Mouse (Mus musculus) liver, embryonic 15.5 days (tissue): ENCODE measurements around the gene Taf1b. TPM values are rescaled to one million over a fixed set of nuclear protein-coding genes. Genes with fewer than 3 reads are reported as not detected.

Experiments
- ATAC-seq: fragments of 200-750 bp; cut with Nextera tagmentation; 2 replicates; pipeline ENCODE4 v1.8.0; 2017; ENCODE audit warnings: moderate number of reproducible peaks, mild to moderate bottlenecking, moderate library complexity; ENCODE audit not compliant: insufficient read depth
- H3K27ac ChIP-seq: fragments of 300-500 bp; sonication (generic); replicated peaks from 2 replicates; pipeline ENCODE4 v1.5.1; 2015; ENCODE audit warnings: mild to moderate bottlenecking, inconsistent platforms
- H3K27me3 ChIP-seq: fragments of 300-500 bp; sonication (generic); 2 replicates; pipeline ENCODE4 v1.6.1; 2015; ENCODE audit warnings: mild to moderate bottlenecking, inconsistent platforms
- H3K36me3 ChIP-seq: fragments of 300-500 bp; sonication (generic); replicated peaks from 2 replicates; pipeline ENCODE4 v1.6.1; 2015; ENCODE audit warnings: moderate library complexity, mild to moderate bottlenecking, inconsistent platforms
- H3K4me1 ChIP-seq: fragments of 300-500 bp; sonication (generic); replicated peaks from 2 replicates; pipeline ENCODE4 v1.6.1; 2015; ENCODE audit warnings: inconsistent platforms
- H3K4me2 ChIP-seq: fragments of 300-500 bp; sonication (generic); 2 replicates; pipeline ENCODE4 v1.6.1; 2015; ENCODE audit warnings: moderate library complexity, mild to moderate bottlenecking, inconsistent platforms
- H3K4me3 ChIP-seq: fragments of 300-500 bp; sonication (generic); replicated peaks from 2 replicates; pipeline ENCODE4 v1.5.1; 2015; ENCODE audit warnings: mild to moderate bottlenecking, inconsistent platforms
- H3K9ac ChIP-seq: fragments of 300-500 bp; sonication (generic); 2 replicates; pipeline ENCODE4 v1.6.1; 2015; ENCODE audit warnings: moderate library complexity, mild to moderate bottlenecking, inconsistent platforms
- H3K9me3 ChIP-seq: fragments of 300-500 bp; sonication (generic); replicated peaks from 2 replicates; pipeline ENCODE4 v1.6.1; 2016; ENCODE audit warnings: inconsistent platforms
- WGBS: fragments of 180-500 bp; shearing (Covaris S2); methylation state at CpG from one replicate; pipeline ENCODE4 v1.1.7; 2015; ENCODE audit warnings: mixed read lengths; ENCODE audit not compliant: insufficient replicate concordance; 5-methylcytosine and 5-hydroxymethylcytosine counted together
- polyA plus RNA-seq: library from polyadenylated mRNA; unstranded; fragments of >200 nt; fragmentation: Nextera tagmentation; extraction: Ambion mirVana; gene quantifications from 2 replicates; pipeline ENCODE4 v1.2.1, GENCODE M21; 2015

The Taf1b gene
- polyA plus RNA-seq, 1 experiment from 2014 or later: 9.1 TPM

DNA sequence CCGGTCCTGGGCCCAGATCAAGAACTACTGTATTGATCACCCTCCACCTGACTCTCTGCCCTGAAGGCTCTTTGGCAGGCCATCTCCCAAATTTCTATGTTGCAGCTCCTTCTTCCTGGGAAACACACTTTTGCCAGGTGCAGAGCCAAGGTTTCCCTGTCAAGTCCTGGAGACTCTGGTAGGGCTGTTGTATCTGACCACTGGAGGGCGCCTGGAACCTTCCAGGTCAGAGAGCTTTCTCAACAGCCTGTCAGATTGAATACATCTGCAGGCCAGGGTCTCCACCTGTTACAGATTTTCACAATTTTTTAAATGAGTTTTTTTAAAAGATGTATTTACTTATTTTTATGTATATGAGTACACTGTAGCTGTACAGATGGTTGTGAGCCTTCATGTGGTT is 105.1 kb downstream of the Taf1b start:
- no peak overlapping the region for H3K4me2 ChIP-seq
- H3K27me3 ChIP-seq: no peaks in the 10 kb centered on the region
- no peak overlapping the region for H3K9ac ChIP-seq
- ATAC-seq: no peak
- H3K36me3 ChIP-seq: no peaks in the 10 kb centered on the region
- 38% methylated on average over 2 of the region's 2 CpGs for WGBS
- H3K9me3 ChIP-seq: no peaks in the 10 kb centered on the region
- H3K4me3 ChIP-seq: no peak overlapping the region
- H3K27ac ChIP-seq: no peak overlapping the region
- H3K4me1 ChIP-seq: 0 out of 2 replicates have a peak, but pooled peaks cover 2% of the 10 kb centered on the region

DNA sequence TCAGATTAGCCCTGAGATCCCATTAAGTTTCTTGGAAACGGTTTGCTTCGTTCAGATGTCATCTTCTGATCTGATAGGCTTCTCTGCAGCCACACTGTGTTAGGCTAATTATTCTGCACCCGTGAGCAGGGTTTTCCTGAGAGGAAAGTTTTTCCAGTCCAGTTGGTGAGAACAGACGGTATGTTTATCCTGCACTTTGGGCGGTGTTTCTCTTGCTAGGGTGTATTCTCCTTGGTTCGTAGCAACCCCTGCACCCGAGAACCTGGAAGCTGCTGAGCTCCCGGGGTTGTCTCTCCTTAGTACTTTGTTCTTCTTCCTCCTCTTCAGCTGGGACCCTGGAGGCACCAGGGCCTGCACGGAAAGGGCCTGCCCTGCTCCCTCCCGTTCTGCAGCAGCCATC is 108.0 kb downstream of the Taf1b start:
- H3K4me1 ChIP-seq: no peaks in the 10 kb centered on the region
- H3K36me3 ChIP-seq: no peaks in the 10 kb centered on the region
- H3K9me3 ChIP-seq: no peaks in the 10 kb centered on the region
- ATAC-seq: no peak
- no peak overlapping the region for H3K4me3 ChIP-seq
- no peaks in the 10 kb centered on the region for H3K27me3 ChIP-seq
- 72% methylated on average over 10 of the region's 10 CpGs for WGBS
- no peak overlapping the region for H3K27ac ChIP-seq
- no peak overlapping the region for H3K4me2 ChIP-seq
- no peak overlapping the region for H3K9ac ChIP-seq

Other genes starting within 250 kb of the Taf1b start
- gene Grhl1, start 73.9 kb downstream of the Taf1b start, polyA plus RNA-seq: 0.48 and 0.60 TPM in 2 replicates
- gene Klf11, start 152.9 kb downstream of the Taf1b start, polyA plus RNA-seq: 9.3 and 10.2 TPM in 2 replicates
- gene Cys1, start 183.5 kb downstream of the Taf1b start, polyA plus RNA-seq: 0.61 and 0.76 TPM in 2 replicates
- gene Rrm2, start 209.9 kb downstream of the Taf1b start, polyA plus RNA-seq: 444 and 469 TPM in 2 replicates